Mouse (Mus musculus) midbrain, embryonic 13.5 days (tissue): ENCODE data around the gene Cryzl2. TPM values are rescaled to one million over a fixed set of nuclear protein-coding genes. Genes with fewer than 3 reads are reported as not detected.

Experiments
- ATAC-seq: fragments of 200-750 bp; cut with Nextera tagmentation; 2 replicates; pipeline ENCODE4 v1.8.0; 2017; ENCODE audit warnings: mild to moderate bottlenecking, moderate TSS enrichment, moderate library complexity
- H3K27ac ChIP-seq: fragments of 300-500 bp; sonication (generic); 2 replicates; pipeline ENCODE4 v1.5.1; 2015; ENCODE audit warnings: inconsistent platforms, mild to moderate bottlenecking, moderate library complexity
- H3K27me3 ChIP-seq: fragments of 300-500 bp; sonication (generic); 2 replicates; pipeline ENCODE4 v1.6.1; 2015; ENCODE audit warnings: mild to moderate bottlenecking, inconsistent platforms
- H3K36me3 ChIP-seq: fragments of 300-500 bp; sonication (generic); 2 replicates; pipeline ENCODE4 v1.6.1; 2015; ENCODE audit warnings: mild to moderate bottlenecking, inconsistent platforms
- H3K4me1 ChIP-seq: fragments of 300-500 bp; sonication (generic); replicated peaks from 2 replicates; pipeline ENCODE4 v1.6.1; 2015; ENCODE audit warnings: inconsistent platforms
- H3K4me2 ChIP-seq: fragments of 300-500 bp; sonication (generic); replicated peaks from 2 replicates; pipeline ENCODE4 v1.6.1; 2015; ENCODE audit warnings: moderate library complexity, mild to moderate bottlenecking, inconsistent platforms
- H3K4me3 ChIP-seq: fragments of 300-500 bp; sonication (generic); replicated peaks from 2 replicates; pipeline ENCODE4 v1.5.1; 2015; ENCODE audit warnings: mild to moderate bottlenecking, inconsistent platforms
- H3K9ac ChIP-seq: fragments of 300-500 bp; sonication (generic); replicated peaks from 2 replicates; pipeline ENCODE4 v1.6.1; 2015; ENCODE audit warnings: mild to moderate bottlenecking, inconsistent platforms
- H3K9me3 ChIP-seq: fragments of 300-500 bp; sonication (generic); 2 replicates; pipeline ENCODE4 v1.6.1; 2016; ENCODE audit warnings: mild to moderate bottlenecking, inconsistent platforms
- WGBS: fragments of 180-500 bp; shearing (Covaris S2); methylation state at CpG from one replicate; pipeline ENCODE4 v1.1.7; 2015; 5-methylcytosine and 5-hydroxymethylcytosine counted together
- polyA plus RNA-seq: library from polyadenylated mRNA; unstranded; fragments of >200 nt; fragmentation: Nextera tagmentation; extraction: Ambion mirVana; gene quantifications from 2 replicates; pipeline ENCODE4 v1.2.1, GENCODE M21; 2015

Cryzl2 gene
- polyA plus RNA-seq, 1 experiment from 2014 or later, result 6.0 TPM

- no peak overlapping the region for H3K4me3 ChIP-seq
- H3K9ac ChIP-seq, result no peak overlapping the region
- H3K9me3 ChIP-seq, result no peaks in the 10 kb centered on the region
- peaks cover 8% of the 10 kb centered on the region; the same call in 1 of the 2 replicates for H3K27me3 ChIP-seq
- H3K27ac ChIP-seq, result peak overlapping the region; percentile 44; the same call in 1 of the 2 replicates
- H3K4me2 ChIP-seq, result no peak overlapping the region
- 66% methylated on average over 13 of the region's 13 CpGs for WGBS
- H3K36me3 ChIP-seq, result no peaks in the 10 kb centered on the region
- H3K4me1 ChIP-seq, result peaks cover 70% of the 10 kb centered on the region
- ATAC-seq, result no peak
These were observed 13.6 kb upstream of the Cryzl2 start for GRCm38 (mm10) chr1:157444632-157445300.

- Histone ChIP-seq H3K9ac (no peak overlapping the region), H3K4me3 (no peak overlapping the region), H3K27ac (no peak overlapping the region), H3K27me3 (peaks cover 10% of the 10 kb centered on the region; the same call in 1 of the 2 replicates), H3K4me1 (peaks cover 70% of the 10 kb centered on the region), H3K9me3 (no peaks in the 10 kb centered on the region), H3K36me3 (no peaks in the 10 kb centered on the region), H3K4me2 (no peak overlapping the region)
- no peak for ATAC-seq
- 94% methylated on average over 6 of the region's 6 CpGs for WGBS
These were observed 12.9 kb upstream of the Cryzl2 start for GRCm38 (mm10) chr1:157445398-157445910.

GRCm38 (mm10) chr1:157446325-157446724, 12.1 kb upstream of the Cryzl2 start:
- no peak for ATAC-seq
- peaks cover 68% of the 10 kb centered on the region for H3K4me1 ChIP-seq
- no peak overlapping the region for H3K4me2 ChIP-seq
- H3K4me3 ChIP-seq, result no peak overlapping the region
- H3K27ac ChIP-seq, result no peak overlapping the region
- WGBS, result 67% methylated on average over 7 of the region's 7 CpGs
- H3K27me3 ChIP-seq, result peaks cover 15% of the 10 kb centered on the region
- H3K9me3 ChIP-seq, result no peaks in the 10 kb centered on the region
- no peak overlapping the region for H3K9ac ChIP-seq
- H3K36me3 ChIP-seq, result no peaks in the 10 kb centered on the region

GRCm38 (mm10) chr1:157447142-157447541, 11.2 kb upstream of the Cryzl2 start:
- no peak for ATAC-seq
- no peaks in the 10 kb centered on the region for H3K9me3 ChIP-seq
- H3K36me3 ChIP-seq, result no peaks in the 10 kb centered on the region
- WGBS, result 41% methylated on average over 4 of the region's 4 CpGs
- H3K9ac ChIP-seq, result no peak overlapping the region
- H3K27ac ChIP-seq, result no peak overlapping the region
- H3K4me2 ChIP-seq, result no peak overlapping the region
- H3K4me3 ChIP-seq, result no peak overlapping the region
- peaks cover 61% of the 10 kb centered on the region for H3K4me1 ChIP-seq
- H3K27me3 ChIP-seq, result peaks cover 15% of the 10 kb centered on the region

GRCm38 (mm10) chr1:157448164-157448804, 10.1 kb upstream of the Cryzl2 start:
- no peak overlapping the region for H3K9ac ChIP-seq
- no peak overlapping the region for H3K4me2 ChIP-seq
- H3K27ac ChIP-seq, result no peak overlapping the region
- H3K36me3 ChIP-seq, result no peaks in the 10 kb centered on the region
- H3K4me3 ChIP-seq, result no peak overlapping the region
- H3K4me1 ChIP-seq, result peaks cover 63% of the 10 kb centered on the region
- no peak for ATAC-seq
- WGBS, result 26% methylated on average over 7 of the region's 7 CpGs
- no peaks in the 10 kb centered on the region for H3K9me3 ChIP-seq
- peaks cover 15% of the 10 kb centered on the region for H3K27me3 ChIP-seq

- WGBS, result 75% methylated on average over 5 of the region's 5 CpGs
- ATAC-seq, result no peak
- H3K9ac ChIP-seq, result no peak overlapping the region
- H3K4me1 ChIP-seq, result peaks cover 60% of the 10 kb centered on the region
- no peak overlapping the region for H3K4me3 ChIP-seq
- no peak overlapping the region for H3K27ac ChIP-seq
- H3K9me3 ChIP-seq, result no peaks in the 10 kb centered on the region
- H3K4me2 ChIP-seq, result no peak overlapping the region
- H3K27me3 ChIP-seq, result peaks cover 15% of the 10 kb centered on the region
- no peaks in the 10 kb centered on the region for H3K36me3 ChIP-seq
These were observed 9.6 kb upstream of the Cryzl2 start for GRCm38 (mm10) chr1:157448805-157449188.

- peak; percentile 13; the same call in 1 of the 2 replicates for ATAC-seq
- peaks cover 14% of the 10 kb centered on the region for H3K27me3 ChIP-seq
- H3K9me3 ChIP-seq, result no peaks in the 10 kb centered on the region
- H3K4me3 ChIP-seq, result peak overlapping the region; percentile 24
- 4% methylated on average over 10 of the region's 10 CpGs for WGBS
- H3K4me2 ChIP-seq, result peak overlapping the region; percentile 47
- H3K9ac ChIP-seq, result peak overlapping the region; percentile 33; the same call in 1 of the 2 replicates
- H3K36me3 ChIP-seq, result no peaks in the 10 kb centered on the region
- peaks cover 52% of the 10 kb centered on the region for H3K4me1 ChIP-seq
- H3K27ac ChIP-seq, result no peak overlapping the region
These were observed 8.8 kb upstream of the Cryzl2 start for GRCm38 (mm10) chr1:157449532-157449931.

GRCm38 (mm10) chr1:157449981-157450636, 8.3 kb upstream of the Cryzl2 start:
- H3K9ac ChIP-seq, result peak overlapping the region; percentile 39; the same call in 1 of the 2 replicates
- peak overlapping the region; percentile 47 for H3K4me2 ChIP-seq
- H3K4me3 ChIP-seq, result peak overlapping the region; percentile 24
- no peaks in the 10 kb centered on the region for H3K9me3 ChIP-seq
- WGBS, result 3% methylated on average over 21 of the region's 21 CpGs
- peaks cover 48% of the 10 kb centered on the region for H3K4me1 ChIP-seq
- peak; percentile 26; the same call in 1 of the 2 replicates for ATAC-seq
- H3K27ac ChIP-seq, result 0 out of 2 replicates have a peak overlapping the region, but pooled peaks have one; percentile 11
- H3K36me3 ChIP-seq, result no peaks in the 10 kb centered on the region
- peaks cover 13% of the 10 kb centered on the region for H3K27me3 ChIP-seq

- Histone ChIP-seq H3K4me2 (no peak overlapping the region), H3K27ac (peak overlapping the region; percentile 26; the same call in 1 of the 2 replicates), H3K9me3 (no peaks in the 10 kb centered on the region), H3K27me3 (peaks cover 11% of the 10 kb centered on the region), H3K36me3 (no peaks in the 10 kb centered on the region), H3K9ac (no peak overlapping the region), H3K4me3 (no peak overlapping the region), H3K4me1 (peaks cover 38% of the 10 kb centered on the region)
- no peak for ATAC-seq
- 90% methylated on average over 3 of the region's 3 CpGs for WGBS
These were observed 6.1 kb upstream of the Cryzl2 start for GRCm38 (mm10) chr1:157452284-157452683.

GRCm38 (mm10) chr1:157452759-157453549, 5.4 kb upstream of the Cryzl2 start:
- ATAC-seq, result peak; percentile 71

GRCm38 (mm10) chr1:157454876-157455275, 3.5 kb upstream of the Cryzl2 start:
- no peaks in the 10 kb centered on the region for H3K36me3 ChIP-seq
- H3K9ac ChIP-seq, result no peak overlapping the region
- H3K4me1 ChIP-seq, result peaks cover 43% of the 10 kb centered on the region
- H3K27me3 ChIP-seq, result peaks cover 7% of the 10 kb centered on the region; the same call in 1 of the 2 replicates
- no peak for ATAC-seq
- H3K4me2 ChIP-seq, result no peak overlapping the region
- 80% methylated on average over 6 of the region's 6 CpGs for WGBS
- no peak overlapping the region for H3K4me3 ChIP-seq
- no peaks in the 10 kb centered on the region for H3K9me3 ChIP-seq
- H3K27ac ChIP-seq, result no peak overlapping the region

More at GRCm38 (mm10) chr1:157452759-157453549, 5.4 kb upstream of the Cryzl2 start:
- H3K4me2 ChIP-seq, result no peak overlapping the region
- peaks cover 11% of the 10 kb centered on the region for H3K27me3 ChIP-seq
- no peaks in the 10 kb centered on the region for H3K36me3 ChIP-seq
- WGBS, result 30% methylated on average over 5 of the region's 5 CpGs
- no peaks in the 10 kb centered on the region for H3K9me3 ChIP-seq
- H3K9ac ChIP-seq, result no peak overlapping the region
- peaks cover 38% of the 10 kb centered on the region for H3K4me1 ChIP-seq
- peak overlapping the region; percentile 12; the same call in 1 of the 2 replicates for H3K27ac ChIP-seq
- no peak overlapping the region for H3K4me3 ChIP-seq
